Mouse (Mus musculus) stomach, postnatal 0 days (tissue): ENCODE data around the gene Cngb1.

ENCODE experiments used
- CTCF ChIP-seq: IDR thresholded peaks from 2 replicates; pipeline ENCODE4 v1.5.1; 2016; ENCODE audit warnings: antibody characterized with exemption, low read depth, mild to moderate bottlenecking, moderate library complexity
- EP300 ChIP-seq: optimal IDR thresholded peaks from 2 replicates; pipeline ENCODE3; 2016; ENCODE audit warnings: antibody characterized with exemption

DNA sequence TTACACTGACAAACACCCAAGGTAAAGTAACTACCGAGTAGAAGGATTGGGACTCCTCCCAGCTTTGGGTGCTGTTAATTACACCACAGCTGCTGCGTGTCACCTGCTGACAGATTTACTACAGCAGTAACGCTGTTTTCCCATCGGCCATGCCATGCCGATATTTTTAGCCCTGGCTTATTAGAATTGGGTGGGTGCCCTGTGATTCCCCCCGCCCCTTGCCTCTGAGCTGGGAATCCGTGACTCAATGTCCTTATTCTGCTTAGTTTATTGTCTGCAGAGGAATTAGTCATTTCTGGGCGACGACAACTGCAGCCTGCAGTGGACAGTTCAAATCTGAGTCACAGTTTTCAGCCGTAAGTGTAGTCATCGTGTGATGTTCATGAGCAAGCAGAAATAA lies 96.5 kb downstream of the Cngb1 start:
- TF ChIP-seq CTCF: no peak
- TF ChIP-seq EP300: peak; percentile 45
